Mouse (Mus musculus) G1E-ER4 (cell line): ENCODE data around the gene Txk. TPM values are rescaled to one million over a fixed set of nuclear protein-coding genes. Genes with fewer than 3 reads are reported as not detected.
A peak's percentile ranks its signal among the peaks of the same experiment; 100 is the strongest.

ENCODE experiments used
- GATA1 ChIP-seq: IDR thresholded peaks from one replicate; pipeline ENCODE4 v1.8.0; 2012; ENCODE audit warnings: low read length, inconsistent platforms
- polyA plus RNA-seq: library from polyadenylated mRNA; stranded (reverse); fragments of >175 nt; gene quantifications from 2 replicates; pipeline ENCODE4 v1.2.3, GENCODE M21; 2012

Gene Txk
- polyA plus RNA-seq, 1 experiment, result not detected

- peak; percentile 59 for TF ChIP-seq GATA1
Observed at GRCm38 (mm10) chr5:72758925-72759924, 6.6 kb upstream of the Txk start.

- TF ChIP-seq GATA1, result no peak
Observed at GRCm38 (mm10) chr5:72757155-72757773, 4.7 kb upstream of the Txk start.

GRCm38 (mm10) chr5:72755941-72756340 is 3.4 kb upstream of the Txk start:
- no peak for TF ChIP-seq GATA1

- TF ChIP-seq GATA1, result no peak
Observed at GRCm38 (mm10) chr5:72755035-72755434, 2.5 kb upstream of the Txk start.

- no peak for TF ChIP-seq GATA1
Observed at GRCm38 (mm10) chr5:72751056-72751758, 1.4 kb downstream of the Txk start.

GRCm38 (mm10) chr5:72750226-72750625 is 2.4 kb downstream of the Txk start:
- no peak for TF ChIP-seq GATA1

GRCm38 (mm10) chr5:72748659-72749265 is 3.8 kb downstream of the Txk start:
- TF ChIP-seq GATA1, result no peak

- TF ChIP-seq GATA1, result no peak
Observed at GRCm38 (mm10) chr5:72747384-72747783, 5.2 kb downstream of the Txk start.

- no peak for TF ChIP-seq GATA1
Observed at GRCm38 (mm10) chr5:72746461-72746860, 6.1 kb downstream of the Txk start.

- TF ChIP-seq GATA1, result no peak
Observed at GRCm38 (mm10) chr5:72743103-72743502, 9.5 kb downstream of the Txk start.

GRCm38 (mm10) chr5:72736868-72737267 is 15.7 kb downstream of the Txk start:
- no peak for TF ChIP-seq GATA1

- TF ChIP-seq GATA1, result no peak
Observed at GRCm38 (mm10) chr5:72736437-72736836, 16.1 kb downstream of the Txk start.

GRCm38 (mm10) chr5:72735763-72736162 is 16.8 kb downstream of the Txk start:
- no peak for TF ChIP-seq GATA1

- TF ChIP-seq GATA1, result no peak
Observed at GRCm38 (mm10) chr5:72732885-72733284, 19.7 kb downstream of the Txk start.

- TF ChIP-seq GATA1, result no peak
Observed at GRCm38 (mm10) chr5:72725404-72725803, 27.2 kb downstream of the Txk start.
